Mouse (Mus musculus): Measurements from ENCODE around the gene Kcnj6.

DNA sequence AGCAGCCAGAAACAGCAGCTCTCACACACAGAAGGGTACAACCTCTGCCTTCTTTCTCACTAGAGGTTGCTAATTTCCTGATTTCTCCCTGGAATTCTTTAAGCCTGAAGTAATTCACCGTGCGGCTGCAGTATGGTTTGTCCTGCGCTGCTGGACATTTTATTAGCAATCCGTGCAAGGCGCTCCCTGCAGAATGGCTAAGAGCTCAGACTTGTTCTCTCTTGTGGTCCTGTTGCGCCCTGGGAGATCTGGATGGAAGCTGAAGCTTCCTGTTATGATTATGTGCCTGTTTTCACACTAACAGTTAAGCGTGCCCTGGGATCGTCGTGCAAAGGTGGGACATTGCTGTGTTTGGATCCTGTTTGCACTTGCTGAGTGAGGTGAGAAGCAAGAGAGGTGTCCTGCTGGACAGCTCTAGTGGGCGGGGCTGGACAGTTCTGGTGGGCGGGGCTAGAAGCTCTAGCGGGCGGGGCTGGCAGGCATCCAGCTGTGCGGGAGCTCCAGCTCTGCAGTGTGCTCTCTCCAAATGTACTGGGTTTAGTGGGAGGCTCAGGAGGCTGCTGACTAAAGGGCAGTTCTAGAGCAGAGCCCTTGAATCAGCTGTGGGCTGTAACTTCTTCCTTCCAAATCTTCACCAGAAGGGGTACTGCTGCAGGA lies 131.1 kb downstream of the Kcnj6 start:
- TF ChIP-seq CTCF (IDR thresholded peaks at IDR 0.05; ENCODE audit: low read depth, low read length) (no peak), POLR2A (IDR thresholded peaks at IDR 0.05; ENCODE audit: borderline replicate concordance, low read depth, low read length) (no peak)
